Mouse (Mus musculus): Measurements from ENCODE around the gene Ccr7. TPM values are rescaled to one million over a fixed set of nuclear protein-coding genes. Genes with fewer than 3 reads are reported as not detected.

Gene Ccr7
- total RNA-seq, 2 experiments from 2014 or later = not detected

DNA sequence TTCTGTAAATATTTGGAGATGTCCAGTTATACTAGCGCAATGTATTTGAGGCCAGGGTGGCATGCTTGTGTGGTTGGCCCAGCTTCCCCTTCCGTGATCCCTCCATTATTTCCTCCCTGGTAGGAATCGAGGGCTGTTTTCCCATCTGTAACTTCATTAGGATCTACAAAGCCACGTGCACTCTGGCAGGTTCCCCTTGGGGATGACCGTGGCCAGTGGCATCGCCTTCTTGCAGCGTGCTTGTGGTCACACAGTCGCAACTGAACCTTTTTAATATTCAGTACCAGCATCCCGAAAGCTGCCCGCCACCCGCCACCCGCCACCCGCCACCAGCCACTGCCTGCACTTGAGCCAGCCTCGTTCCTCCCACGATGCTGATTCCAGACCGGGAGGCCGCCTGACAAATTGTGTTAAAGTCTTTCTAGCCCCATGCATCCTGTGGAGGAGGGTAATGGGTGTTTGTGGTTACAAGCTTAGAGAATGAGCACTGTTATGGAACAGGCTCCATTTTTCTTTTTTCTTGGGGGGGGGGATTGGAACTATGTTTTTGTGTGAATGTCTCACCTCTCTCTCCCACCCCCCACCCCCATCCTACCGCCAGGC lies 12.3 kb downstream of the Ccr7 start:
- DNase-seq = no peak
- TF ChIP-seq CTCF (IDR thresholded peaks at IDR 0.05) = no peak
- Histone ChIP-seq H3K27ac (no peak overlapping the region; the same call in 1 of the 2 replicates), H3K4me3 (no peak overlapping the region)
- intact Hi-C loops (cut with DNase I) = no loop called here

DNA sequence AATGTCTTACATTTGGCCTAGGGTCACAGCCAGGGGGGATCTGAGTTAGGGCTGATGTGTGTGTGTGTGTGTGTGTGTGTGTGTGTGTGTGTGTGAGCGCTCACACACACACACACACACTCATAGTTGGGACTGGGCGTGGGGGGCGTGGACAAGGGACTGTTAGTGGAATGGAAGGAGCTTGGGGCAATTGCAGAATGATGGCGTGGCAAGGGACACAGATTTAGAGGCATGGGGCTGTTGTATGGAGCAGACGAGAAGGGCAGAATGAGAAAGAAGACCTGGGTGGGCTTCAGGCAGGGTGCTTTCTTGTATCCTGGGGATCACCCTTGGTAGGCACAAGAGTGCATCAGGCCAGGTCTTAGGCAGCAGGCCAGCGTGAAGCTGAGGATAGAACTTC lies 12.8 kb downstream of the Ccr7 start:
- intact Hi-C loops (cut with DNase I) = no loop called here
- Histone ChIP-seq H3K27ac (no peak overlapping the region; the same call in 1 of the 2 replicates), H3K4me3 (no peak overlapping the region)
- DNase-seq = no peak
- no peak for TF ChIP-seq CTCF (IDR thresholded peaks at IDR 0.05)

DNA sequence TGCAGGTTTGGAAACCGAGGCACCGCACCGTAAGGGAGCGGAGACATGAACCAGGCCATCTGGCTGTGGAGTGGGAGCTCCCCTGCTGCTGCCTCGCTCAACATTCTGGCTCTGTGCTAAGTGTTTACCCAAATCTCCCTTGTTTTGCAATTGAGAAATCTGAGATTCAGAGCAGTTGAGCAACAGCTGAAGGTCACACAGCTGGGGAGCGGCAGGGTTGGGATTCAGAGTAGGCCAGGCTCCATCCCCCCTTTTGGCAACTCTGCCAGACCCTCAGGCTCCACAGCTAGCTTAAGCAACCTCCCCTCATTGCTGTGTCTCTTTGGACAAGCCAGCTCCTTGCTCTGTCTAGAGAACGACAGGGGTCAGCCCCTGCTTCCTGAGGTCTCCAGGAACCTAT lies 13.3 kb downstream of the Ccr7 start:
- Histone ChIP-seq H3K27ac (peak overlapping the region; percentile 24; the same call in 1 of the 2 replicates), H3K4me3 (no peak overlapping the region)
- intact Hi-C loops (cut with DNase I) = no loop called here
- peak; percentile 80 for DNase-seq
- TF ChIP-seq CTCF (IDR thresholded peaks at IDR 0.05) = no peak

DNA sequence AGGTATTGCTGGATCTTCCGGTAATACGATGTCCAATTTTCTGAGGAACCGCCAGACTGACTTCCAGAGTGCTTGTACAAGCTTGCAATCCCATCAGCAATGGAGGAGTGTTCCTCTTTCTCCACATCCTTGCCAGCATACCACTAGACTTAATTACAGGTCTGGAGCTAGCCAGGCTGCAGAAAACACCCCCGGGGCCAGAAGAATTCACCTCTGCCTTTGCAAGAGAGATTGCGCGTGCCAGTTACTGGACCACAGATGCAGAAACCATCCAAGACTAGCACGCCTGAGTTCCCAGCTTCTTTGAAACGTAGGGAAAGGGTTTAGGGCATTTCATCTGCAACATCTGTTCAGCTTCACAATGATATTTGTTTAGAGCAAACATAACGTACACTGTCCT lies 15.9 kb downstream of the Ccr7 start:
- DNase-seq = peak; percentile 46
- Histone ChIP-seq H3K4me3 (no peak overlapping the region), H3K27ac (peak overlapping the region; percentile 24; the same call in 1 of the 2 replicates)
- intact Hi-C loops (cut with DNase I) = no loop called here
- TF ChIP-seq CTCF (IDR thresholded peaks at IDR 0.05) = no peak

DNA sequence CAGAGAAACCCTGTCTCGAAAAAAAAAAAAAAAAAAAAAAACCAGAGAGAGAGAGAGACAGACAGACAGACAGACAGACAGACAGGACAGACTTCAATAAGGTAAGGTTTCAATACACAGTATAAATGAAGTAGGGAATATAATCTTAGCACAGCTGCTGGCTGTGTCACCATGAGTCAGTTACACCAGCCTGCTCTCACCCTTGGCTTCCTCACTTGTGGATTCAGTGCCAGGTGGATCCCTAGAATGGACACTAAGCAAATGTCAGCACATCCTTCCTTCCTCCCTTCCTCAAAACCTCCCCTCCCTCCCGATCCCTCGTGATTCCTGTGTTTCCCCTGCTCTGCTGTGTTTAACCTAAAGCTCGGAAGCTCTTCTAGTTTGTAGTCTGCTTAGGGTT lies 17.5 kb downstream of the Ccr7 start:
- DNase-seq = peak; percentile 67
- no peak for TF ChIP-seq CTCF (IDR thresholded peaks at IDR 0.05)
- H3K4me3 ChIP-seq = no peak overlapping the region
- intact Hi-C loops (cut with DNase I) = no loop called here
- H3K27ac ChIP-seq = no peak overlapping the region

DNA sequence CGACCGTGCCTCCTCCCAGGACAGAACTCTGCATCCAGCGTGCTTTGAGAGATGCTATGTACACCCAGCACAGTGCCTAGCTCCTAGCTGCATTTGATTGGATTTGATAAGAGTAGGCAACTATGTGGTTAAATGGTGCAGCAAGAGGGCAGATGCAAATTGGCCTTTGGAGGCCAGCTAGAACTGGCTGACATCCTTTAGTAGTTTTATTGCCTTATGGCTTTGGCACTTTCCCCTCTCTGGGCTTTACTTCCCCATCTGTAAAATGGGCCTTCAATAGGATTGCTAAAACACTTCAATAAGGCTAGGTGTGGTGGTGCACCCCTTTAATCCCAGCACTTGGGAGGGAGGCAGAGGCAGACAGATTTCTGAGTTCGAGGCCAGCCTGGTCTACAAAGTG lies 17.9 kb downstream of the Ccr7 start:
- no peak for DNase-seq
- no peak for TF ChIP-seq CTCF (IDR thresholded peaks at IDR 0.05)
- no peak overlapping the region for H3K4me3 ChIP-seq
- intact Hi-C loops (cut with DNase I) = no loop called here
- H3K27ac ChIP-seq = no peak overlapping the region

DNA sequence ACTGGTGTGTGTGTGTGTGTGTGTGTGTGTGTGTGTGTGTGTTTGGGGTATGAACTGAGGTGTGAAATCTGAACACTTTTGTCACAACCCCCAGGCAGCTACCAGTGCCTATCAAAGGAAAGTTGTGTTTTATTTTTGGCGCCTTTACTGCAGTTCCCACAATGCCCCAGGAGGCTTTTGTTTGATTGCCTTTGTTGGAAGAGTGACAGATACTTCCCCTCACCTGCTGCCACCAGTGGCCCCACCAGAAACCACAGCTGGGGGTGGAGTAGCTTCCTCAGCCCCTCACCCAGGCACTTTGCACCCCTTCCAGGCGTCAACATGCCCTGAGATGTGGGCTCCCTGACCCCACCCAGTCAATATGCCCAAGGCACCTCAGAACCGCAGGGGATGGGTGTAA lies 18.5 kb downstream of the Ccr7 start:
- Histone ChIP-seq H3K27ac (no peak overlapping the region), H3K4me3 (no peak overlapping the region)
- no peak for DNase-seq
- TF ChIP-seq CTCF (IDR thresholded peaks at IDR 0.05) = no peak
- intact Hi-C loops (cut with DNase I) = no loop called here

DNA sequence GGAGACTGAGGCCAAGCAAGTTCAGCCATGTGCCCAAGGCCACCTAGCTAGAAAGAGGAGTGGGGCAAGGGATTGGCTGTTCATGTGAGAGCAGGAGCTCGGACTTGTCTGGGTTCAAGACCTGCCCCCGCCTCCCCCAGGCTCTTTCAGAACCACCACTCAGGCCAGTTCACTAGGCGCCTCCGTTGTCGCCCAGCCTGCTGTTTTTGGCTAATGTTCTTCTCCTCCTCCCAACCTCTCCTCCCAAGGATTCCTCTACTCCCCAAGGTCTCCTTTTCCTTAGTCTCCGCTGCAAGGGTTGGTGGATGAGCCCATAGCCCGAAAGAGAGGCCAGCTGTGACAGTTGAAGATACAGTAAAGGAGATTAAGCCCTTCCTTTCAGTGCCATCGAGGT lies 19.8 kb downstream of the Ccr7 start:
- intact Hi-C loops (cut with DNase I) = no loop called here
- H3K27ac ChIP-seq = peak overlapping the region; percentile 60; the same call in 1 of the 2 replicates
- no peak for TF ChIP-seq CTCF (IDR thresholded peaks at IDR 0.05)
- H3K4me3 ChIP-seq = no peak overlapping the region
- DNase-seq = peak; percentile 66

DNA sequence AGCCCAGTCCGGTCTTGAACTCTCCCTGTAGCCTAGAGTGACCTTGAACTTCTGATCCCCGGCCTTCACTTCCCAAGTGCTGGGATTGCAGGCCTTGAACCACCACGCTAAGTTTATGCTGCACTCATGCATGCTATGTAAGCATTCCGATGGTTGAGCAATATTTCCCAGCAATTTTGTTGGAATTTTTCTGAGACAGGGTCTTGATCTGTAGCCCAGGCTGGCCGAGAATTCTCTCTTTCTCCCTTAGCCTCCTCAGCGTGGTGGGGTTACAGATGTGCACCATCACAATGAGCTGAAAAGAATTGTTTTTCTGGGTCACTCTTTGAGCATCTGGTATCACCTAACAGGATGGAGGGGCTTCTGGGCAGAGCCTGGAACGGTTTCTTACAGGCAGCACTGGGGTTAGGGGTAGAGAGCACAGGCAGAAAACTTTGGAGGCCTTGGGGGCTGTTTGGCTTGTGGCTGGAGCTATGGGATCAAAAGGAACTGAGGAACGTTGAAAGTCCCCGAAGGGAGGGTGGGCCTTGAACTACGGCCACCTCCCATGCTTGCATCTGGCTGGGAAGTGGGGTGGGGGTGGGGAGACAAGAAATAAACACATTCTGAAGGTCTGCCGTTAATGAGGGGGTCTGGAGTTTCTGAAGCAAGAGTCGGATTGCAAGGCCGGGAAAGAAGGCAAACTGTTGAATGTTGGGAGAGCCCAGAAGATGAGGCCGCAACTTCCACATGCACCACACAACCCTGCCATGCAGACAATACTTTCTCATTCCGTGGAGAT lies 20.4 kb downstream of the Ccr7 start:
- Histone ChIP-seq H3K27ac (peak overlapping the region; percentile 60; the same call in 1 of the 2 replicates), H3K4me3 (no peak overlapping the region)
- DNase-seq = no peak
- intact Hi-C loops (cut with DNase I) = no loop called here
- no peak for TF ChIP-seq CTCF (IDR thresholded peaks at IDR 0.05)

DNA sequence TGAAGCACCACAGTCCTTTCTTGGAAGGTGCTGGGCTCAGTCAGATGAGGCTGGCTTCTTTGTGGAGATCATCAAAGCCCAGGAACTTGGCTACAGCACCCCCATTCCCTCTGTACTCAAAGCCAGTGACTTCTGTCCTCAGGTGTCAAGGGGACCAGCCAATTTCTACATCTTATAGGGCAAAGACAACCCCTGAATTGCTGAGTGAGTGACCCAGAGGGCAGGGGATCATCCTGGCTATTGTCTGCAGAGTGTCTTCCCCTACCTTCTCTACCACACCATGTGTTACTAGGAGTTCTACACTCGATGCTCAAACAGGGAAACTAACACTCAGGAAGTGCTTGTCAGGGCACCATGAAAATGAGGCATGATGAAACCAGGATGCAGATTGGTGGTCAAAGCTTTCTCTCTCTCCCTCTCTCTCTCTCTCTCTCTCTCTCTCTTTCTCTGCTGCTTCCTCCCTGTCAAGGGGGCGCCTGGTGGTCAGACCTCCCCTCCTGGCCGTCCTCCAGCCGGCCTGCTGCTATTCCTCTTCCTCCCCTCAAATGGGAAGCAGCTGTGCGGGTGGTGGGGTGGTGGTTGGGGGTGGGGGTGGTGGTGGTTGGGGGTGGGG lies 21.5 kb downstream of the Ccr7 start:
- intact Hi-C loops (cut with DNase I) = no loop called here
- Histone ChIP-seq H3K4me3 (no peak overlapping the region), H3K27ac (no peak overlapping the region)
- no peak for TF ChIP-seq CTCF (IDR thresholded peaks at IDR 0.05)
- DNase-seq = no peak

DNA sequence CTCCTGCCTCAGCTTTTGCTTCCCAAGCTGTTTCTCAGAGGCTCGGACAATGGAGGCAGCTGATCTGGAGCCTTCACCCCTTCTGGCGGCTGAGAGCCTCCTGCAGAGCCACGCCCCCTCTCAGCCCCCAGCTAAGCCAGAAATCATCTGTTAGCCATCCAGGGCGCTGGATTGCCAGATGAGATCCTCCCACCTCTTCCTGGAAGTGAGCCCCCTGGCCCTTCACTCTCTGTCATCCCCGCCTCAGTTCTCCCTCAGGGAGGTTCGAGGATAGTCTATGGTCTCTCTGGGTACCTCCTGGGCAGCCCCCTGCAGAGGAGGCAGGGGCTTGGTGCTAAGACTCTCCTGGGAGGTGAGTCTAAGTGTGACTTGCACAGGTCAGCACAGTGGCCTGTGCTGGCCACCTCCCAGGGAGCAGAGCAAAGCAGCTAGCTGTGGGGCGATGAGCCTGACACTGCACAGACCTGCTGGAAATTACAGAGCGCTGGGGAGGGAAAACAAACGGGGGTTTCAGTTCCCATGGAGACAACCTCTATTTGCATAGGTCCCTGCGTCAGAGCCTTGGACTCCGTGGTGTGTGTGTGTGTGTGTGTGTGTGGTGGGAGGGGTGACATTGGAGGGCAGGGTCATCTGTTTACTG lies 22.7 kb downstream of the Ccr7 start:
- DNase-seq = peak; percentile 76
- TF ChIP-seq CTCF (IDR thresholded peaks at IDR 0.05) = no peak
- intact Hi-C loops (cut with DNase I) = no loop called here
- Histone ChIP-seq H3K4me3 (peak overlapping the region; percentile 15; the same call in 1 of the 2 replicates), H3K27ac (peak overlapping the region; percentile 24; the same call in 1 of the 2 replicates)

DNA sequence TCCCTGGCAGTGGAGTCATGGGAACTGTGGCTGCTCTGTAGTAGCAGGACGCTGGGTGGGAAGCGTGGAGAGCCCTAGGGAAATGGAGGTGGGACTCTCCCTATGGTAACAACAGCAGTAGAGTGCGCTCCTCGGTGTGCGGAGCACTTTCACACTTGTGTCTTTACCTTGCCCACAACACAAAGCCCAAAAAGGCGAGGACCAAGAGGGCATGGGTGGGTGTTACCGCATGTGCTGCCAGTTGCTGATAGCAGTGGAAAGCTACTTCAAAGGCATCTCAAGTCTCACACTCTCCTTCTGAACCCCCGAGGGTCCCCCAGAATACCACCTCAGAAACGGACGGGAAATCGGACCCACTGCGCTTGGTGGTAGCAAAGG lies 23.4 kb downstream of the Ccr7 start:
- intact Hi-C loops (cut with DNase I) = no loop called here
- H3K4me3 ChIP-seq = no peak overlapping the region
- TF ChIP-seq CTCF (IDR thresholded peaks at IDR 0.05) = no peak
- H3K27ac ChIP-seq = no peak overlapping the region; the same call in 1 of the 2 replicates
- DNase-seq = no peak

All from gastrocnemius, adult 2 months (tissue).